Mouse (Mus musculus): ENCODE results near the gene Akap7.

GRCm38 (mm10) chr10:25232700-25233099 is 75.0 kb downstream of the Akap7 start:
- TF ChIP-seq CTCF (IDR thresholded peaks at IDR 0.05; ENCODE audit: control insufficient read depth, insufficient read depth, low read length) (no peak), POLR2A (IDR thresholded peaks at IDR 0.05; ENCODE audit: borderline replicate concordance, control insufficient read depth, low read depth, low read length) (no peak)
